Mouse (Mus musculus) heart, adult 2 months (tissue): ENCODE measurements around the gene Sh2d2a.

Experiments
- CTCF ChIP-seq: fragments of 200-600 bp; IDR thresholded peaks from 2 replicates; pipeline ENCODE4 v1.8.1; 2022; ENCODE audit warnings: antibody characterized with exemption, mild to moderate bottlenecking, moderate library complexity
- EP300 ChIP-seq: fragments of 200-500 bp; IDR thresholded peaks from 2 replicates; pipeline ENCODE4 v1.6.1; 2011; ENCODE audit warnings: low read depth, low read length, control low read depth; ENCODE audit not compliant: insufficient read depth

GRCm38 (mm10) chr3:87847680-87848079, 1.1 kb downstream of the Sh2d2a start:
- TF ChIP-seq EP300 (no peak), CTCF (no peak)
